Mouse (Mus musculus) olfactory bulb, adult 2 months (tissue): ENCODE measurements around the gene Napepld.

ENCODE experiments used
- CTCF ChIP-seq: fragments of 200-500 bp; IDR thresholded peaks from 2 replicates; pipeline ENCODE4 v1.5.1; 2012; ENCODE audit warnings: low read depth, mild to moderate bottlenecking, low read length, moderate library complexity; ENCODE audit not compliant: insufficient read depth
- POLR2A ChIP-seq: fragments of 200-500 bp; IDR thresholded peaks from 2 replicates; pipeline ENCODE4 v1.6.1; 2012; ENCODE audit warnings: mild to moderate bottlenecking, low read depth, low read length, moderate library complexity; ENCODE audit not compliant: insufficient read depth

- TF ChIP-seq CTCF: no peak
- no peak for TF ChIP-seq POLR2A
Observed at GRCm38 (mm10) chr5:21712127-21712715, 11.0 kb upstream of the Napepld start.
